Mouse (Mus musculus): ENCODE results near the gene E130311K13Rik. TPM values are rescaled to one million over a fixed set of nuclear protein-coding genes. Genes with fewer than 3 reads are reported as not detected.

Gene E130311K13Rik
- polyA plus RNA-seq (2016; fragmentation: Nextera tagmentation; extraction: Ambion mirVana): 3.9 TPM in 2 replicates

- 5% methylated on average over 48 of the region's 48 CpGs for WGBS
- ATAC-seq (ENCODE audit: low FRiP score, low read depth): peak; percentile 97
- Histone ChIP-seq H3K9ac (peak within 1 kb of the TSS; percentile 84), H3K9me3 (no peaks in the 10 kb centered on the region), H3K36me3 (no peaks in the 10 kb centered on the region), H3K27me3 (replicated peaks) (no peaks in the 10 kb centered on the region), H3K4me1 (no peaks in the 10 kb centered on the region), H3K27ac (no peak within 1 kb of the TSS), H3K4me2 (replicated peaks) (peak within 1 kb of the TSS; percentile 69), H3K4me3 (peak within 1 kb of the TSS; percentile 69)
Observed at GRCm38 (mm10) chr3:63928878-63929859, at the start of gene E130311K13Rik. Gene E130311K13Rik (minus strand): TSS chr3:63929472.

GRCm38 (mm10) chr3:63977895-63978294, 48.6 kb upstream of the E130311K13Rik start:
- Histone ChIP-seq H3K27me3 (replicated peaks) (no peaks in the 10 kb centered on the region), H3K36me3 (peaks cover 17% of the 10 kb centered on the region), H3K27ac (no peak overlapping the region), H3K4me1 (peaks cover 17% of the 10 kb centered on the region), H3K9ac (no peak overlapping the region), H3K9me3 (no peaks in the 10 kb centered on the region), H3K4me2 (replicated peaks) (peak overlapping the region; percentile 62), H3K4me3 (no peak overlapping the region)
- no peak for ATAC-seq (ENCODE audit: low FRiP score, low read depth)
- WGBS: 60% methylated on average over 4 of the region's 4 CpGs

GRCm38 (mm10) chr3:63975955-63976908, 47.0 kb upstream of the E130311K13Rik start, which contains the start of gene Gmps:
Gene Gmps (plus strand): TSS chr3:63976106.
- peak; percentile 99 for ATAC-seq (ENCODE audit: low FRiP score, low read depth)
- peak within 1 kb of the TSS; percentile 62 for H3K4me2 ChIP-seq (replicated peaks)
- WGBS: under 1% methylated on average over 67 of the region's 67 CpGs
- peak within 1 kb of the TSS; percentile 33 for H3K27ac ChIP-seq
- H3K4me3 ChIP-seq: peak within 1 kb of the TSS; percentile 74
- H3K9ac ChIP-seq: peak within 1 kb of the TSS; percentile 87
- H3K4me1 ChIP-seq: peaks cover 17% of the 10 kb centered on the region
- no peaks in the 10 kb centered on the region for H3K27me3 ChIP-seq (replicated peaks)
- H3K36me3 ChIP-seq: peaks cover 7% of the 10 kb centered on the region
- H3K9me3 ChIP-seq: no peaks in the 10 kb centered on the region

GRCm38 (mm10) chr3:63965929-63966328, 36.7 kb upstream of the E130311K13Rik start:
- ATAC-seq (ENCODE audit: low FRiP score, low read depth): no peak
- Histone ChIP-seq H3K36me3 (no peaks in the 10 kb centered on the region), H3K27ac (no peak overlapping the region), H3K9ac (no peak overlapping the region), H3K4me3 (no peak overlapping the region), H3K4me1 (peaks cover 12% of the 10 kb centered on the region), H3K9me3 (no peaks in the 10 kb centered on the region), H3K4me2 (replicated peaks) (no peak overlapping the region), H3K27me3 (replicated peaks) (no peaks in the 10 kb centered on the region)
- WGBS: 73% methylated on average over 2 of the region's 2 CpGs

GRCm38 (mm10) chr3:63964922-63965249, 35.6 kb upstream of the E130311K13Rik start:
- 82% methylated on average over 6 of the region's 6 CpGs for WGBS
- Histone ChIP-seq H3K9me3 (no peaks in the 10 kb centered on the region), H3K4me3 (peak overlapping the region; percentile 80), H3K4me2 (replicated peaks) (peak overlapping the region; percentile 64), H3K27ac (no peak overlapping the region), H3K36me3 (no peaks in the 10 kb centered on the region), H3K27me3 (replicated peaks) (no peaks in the 10 kb centered on the region), H3K9ac (no peak overlapping the region), H3K4me1 (peaks cover 12% of the 10 kb centered on the region)
- no peak for ATAC-seq (ENCODE audit: low FRiP score, low read depth)

GRCm38 (mm10) chr3:63964100-63964921, 35.0 kb upstream of the E130311K13Rik start, which contains the start of gene Slc33a1:
Gene Slc33a1 (minus strand): TSS chr3:63964768.
- Histone ChIP-seq H3K27me3 (replicated peaks) (no peaks in the 10 kb centered on the region), H3K36me3 (no peaks in the 10 kb centered on the region), H3K9me3 (no peaks in the 10 kb centered on the region), H3K9ac (peak within 1 kb of the TSS; percentile 77), H3K27ac (peak within 1 kb of the TSS; percentile 71), H3K4me2 (replicated peaks) (peak within 1 kb of the TSS; percentile 64), H3K4me3 (peak within 1 kb of the TSS; percentile 80), H3K4me1 (peaks cover 12% of the 10 kb centered on the region)
- WGBS: under 1% methylated on average over 69 of the region's 69 CpGs
- ATAC-seq (ENCODE audit: low FRiP score, low read depth): peak; percentile 98

- ATAC-seq (ENCODE audit: low FRiP score, low read depth): no peak
- Histone ChIP-seq H3K4me1 (peaks cover 12% of the 10 kb centered on the region), H3K4me2 (replicated peaks) (peak overlapping the region; percentile 64), H3K27me3 (replicated peaks) (no peaks in the 10 kb centered on the region), H3K36me3 (no peaks in the 10 kb centered on the region), H3K9me3 (no peaks in the 10 kb centered on the region), H3K27ac (peak overlapping the region; percentile 71; the same call in 1 of the 2 replicates), H3K9ac (peak overlapping the region; percentile 77), H3K4me3 (peak overlapping the region; percentile 80)
- 10% methylated on average over 25 of the region's 25 CpGs for WGBS
Observed at GRCm38 (mm10) chr3:63963421-63964099, 34.3 kb upstream of the E130311K13Rik start.

GRCm38 (mm10) chr3:63949837-63950236, 20.6 kb upstream of the E130311K13Rik start:
- 87% methylated on average over 3 of the region's 3 CpGs for WGBS
- no peak for ATAC-seq (ENCODE audit: low FRiP score, low read depth)
- Histone ChIP-seq H3K4me1 (no peaks in the 10 kb centered on the region), H3K27me3 (replicated peaks) (no peaks in the 10 kb centered on the region), H3K9ac (no peak overlapping the region), H3K36me3 (peaks cover 4% of the 10 kb centered on the region; the same call in 1 of the 2 replicates), H3K4me3 (no peak overlapping the region), H3K27ac (no peak overlapping the region), H3K4me2 (replicated peaks) (no peak overlapping the region), H3K9me3 (no peaks in the 10 kb centered on the region)

- ATAC-seq (ENCODE audit: low FRiP score, low read depth): no peak
- Histone ChIP-seq H3K9me3 (no peaks in the 10 kb centered on the region), H3K4me3 (no peak overlapping the region), H3K4me1 (no peaks in the 10 kb centered on the region), H3K9ac (no peak overlapping the region), H3K27ac (no peak overlapping the region), H3K36me3 (peaks cover 8% of the 10 kb centered on the region; the same call in 1 of the 2 replicates), H3K4me2 (replicated peaks) (no peak overlapping the region), H3K27me3 (replicated peaks) (no peaks in the 10 kb centered on the region)
- 93% methylated on average over 2 of the region's 2 CpGs for WGBS
Observed at GRCm38 (mm10) chr3:63941204-63941850, 12.1 kb upstream of the E130311K13Rik start.

GRCm38 (mm10) chr3:63938928-63939327, 9.7 kb upstream of the E130311K13Rik start:
- Histone ChIP-seq H3K36me3 (peaks cover 3% of the 10 kb centered on the region; the same call in 1 of the 2 replicates), H3K9me3 (no peaks in the 10 kb centered on the region), H3K4me3 (no peak overlapping the region), H3K9ac (no peak overlapping the region), H3K27me3 (replicated peaks) (no peaks in the 10 kb centered on the region), H3K4me2 (replicated peaks) (no peak overlapping the region), H3K4me1 (no peaks in the 10 kb centered on the region), H3K27ac (no peak overlapping the region)
- ATAC-seq (ENCODE audit: low FRiP score, low read depth): no peak
- WGBS: 85% methylated on average over 2 of the region's 2 CpGs
